Mouse (Mus musculus) gastrocnemius, postnatal 4 days (tissue): Measurements from ENCODE around the gene Efhd1. TPM values are rescaled to one million over a fixed set of nuclear protein-coding genes. Genes with fewer than 3 reads are reported as not detected.

ENCODE experiments used
- DNase-seq, 2 experiments: peaks; one replicate each; pipeline ENCODE4 v3.0.0; 2021 to 2022; ENCODE audit warnings: low spot score in 2 of 2, mixed read lengths in 2 of 2
- long read RNA-seq, 2 experiments: library from polyadenylated mRNA; stranded (forward); transcript quantifications; one replicate each; pipeline ENCODE4 v2.0.0; 2021
- total RNA-seq, 2 experiments: library from RNA; stranded (reverse); gene quantifications; 2 replicates each; pipeline ENCODE4 v1.2.3; 2021

Gene Efhd1
- 10 to 100 TPM; 25.1 to 28.5 TPM for total RNA-seq
- long read RNA-seq, experiment 1, transcript Efhd1-201 (4 exons, 1,854 nt): major isoform, 20 of 25 reads
- long read RNA-seq, experiment 1, partial matches to known transcripts: 0 of 25 reads
- long read RNA-seq, experiment 1, other reads (novel, unspliced or antisense): 3 of 25 reads
- long read RNA-seq, experiment 2, transcript Efhd1-201 (4 exons, 1,854 nt): major isoform, 17 of 21 reads
- long read RNA-seq, experiment 2, partial matches to known transcripts: 1 of 21 reads
- long read RNA-seq, experiment 2, other reads (novel, unspliced or antisense): 2 of 21 reads

GRCm38 (mm10) chr1:87264134-87265006 lies at the start of gene Efhd1:
Gene Efhd1 (plus strand): TSS chr1:87264363.
- peak in 1 of 2 experiments; percentile 64 for DNase-seq

- DNase-seq: no peak
Observed at GRCm38 (mm10) chr1:87214748-87215147, 49.4 kb upstream of the Efhd1 start.

DNA sequence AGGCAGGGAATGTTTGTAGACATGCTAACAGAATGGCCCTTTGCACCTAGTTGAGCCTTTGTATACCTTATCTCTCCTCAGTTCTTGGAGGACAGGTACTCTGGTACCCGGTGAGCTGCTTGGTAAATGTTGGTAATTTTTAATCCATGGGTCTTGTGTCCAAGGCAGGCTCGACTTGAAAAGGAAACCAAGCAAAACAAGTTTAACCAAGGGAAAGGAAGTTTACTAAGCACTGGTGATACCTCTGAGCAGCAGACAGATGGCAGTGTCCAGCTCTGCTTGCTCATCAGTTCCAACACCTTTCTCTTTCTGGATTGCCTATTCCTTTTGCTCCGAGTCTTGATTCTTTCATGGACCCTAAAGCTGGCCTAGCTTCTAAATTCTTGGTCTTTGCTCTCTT lies 46.2 kb upstream of the Efhd1 start:
- no peak for DNase-seq

DNA sequence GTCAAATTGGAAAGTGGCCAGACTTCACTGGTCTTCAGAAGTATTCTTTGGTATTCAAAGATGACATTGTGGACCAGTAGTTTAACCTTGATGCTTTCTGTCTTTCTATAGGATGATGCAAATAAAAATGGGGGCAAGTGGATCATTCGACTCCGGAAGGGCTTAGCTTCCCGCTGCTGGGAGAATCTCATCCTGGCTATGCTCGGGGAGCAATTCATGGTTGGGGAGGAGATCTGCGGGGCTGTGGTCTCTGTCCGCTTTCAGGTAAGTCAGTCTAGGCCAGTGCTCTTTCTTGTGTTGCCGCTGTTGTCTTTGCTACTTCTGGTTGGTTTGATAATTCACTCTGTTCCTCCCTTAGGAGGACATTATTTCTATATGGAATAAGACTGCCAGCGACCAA lies 38.4 kb upstream of the Efhd1 start:
- no peak for DNase-seq

- DNase-seq: no peak
Observed at GRCm38 (mm10) chr1:87226409-87227159, 37.6 kb upstream of the Efhd1 start.

- no peak for DNase-seq
Observed at GRCm38 (mm10) chr1:87227160-87227550, 37.0 kb upstream of the Efhd1 start.

GRCm38 (mm10) chr1:87230606-87231005 lies 33.6 kb upstream of the Efhd1 start:
- no peak for DNase-seq

GRCm38 (mm10) chr1:87232197-87232596 lies 32.0 kb upstream of the Efhd1 start:
- no peak for DNase-seq

GRCm38 (mm10) chr1:87239056-87239455 lies 25.1 kb upstream of the Efhd1 start:
- no peak for DNase-seq

GRCm38 (mm10) chr1:87243021-87243420 lies 21.1 kb upstream of the Efhd1 start:
- DNase-seq: no peak

DNA sequence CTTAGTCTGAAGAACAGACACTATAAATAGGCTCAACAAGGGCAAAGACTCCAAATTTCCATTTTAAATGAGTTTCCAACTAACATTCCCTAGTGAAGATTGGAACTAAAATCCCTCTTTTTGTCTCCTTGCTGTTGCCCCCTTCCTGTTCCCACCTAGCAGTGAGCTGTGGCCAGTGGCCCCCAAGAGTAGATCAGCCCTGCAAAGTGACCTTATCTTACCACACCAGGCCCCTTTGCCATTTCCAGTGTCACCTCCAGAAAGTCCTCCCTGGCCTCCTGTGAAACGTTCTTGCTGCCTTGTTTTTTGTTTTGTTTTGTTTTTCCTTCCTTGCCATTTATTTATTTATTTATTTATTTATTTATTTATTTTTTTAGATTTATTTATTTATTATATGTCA lies 18.7 kb upstream of the Efhd1 start:
- no peak for DNase-seq

GRCm38 (mm10) chr1:87245929-87246815 lies 18.0 kb upstream of the Efhd1 start:
- peak; percentile 73 to 75 for DNase-seq

DNA sequence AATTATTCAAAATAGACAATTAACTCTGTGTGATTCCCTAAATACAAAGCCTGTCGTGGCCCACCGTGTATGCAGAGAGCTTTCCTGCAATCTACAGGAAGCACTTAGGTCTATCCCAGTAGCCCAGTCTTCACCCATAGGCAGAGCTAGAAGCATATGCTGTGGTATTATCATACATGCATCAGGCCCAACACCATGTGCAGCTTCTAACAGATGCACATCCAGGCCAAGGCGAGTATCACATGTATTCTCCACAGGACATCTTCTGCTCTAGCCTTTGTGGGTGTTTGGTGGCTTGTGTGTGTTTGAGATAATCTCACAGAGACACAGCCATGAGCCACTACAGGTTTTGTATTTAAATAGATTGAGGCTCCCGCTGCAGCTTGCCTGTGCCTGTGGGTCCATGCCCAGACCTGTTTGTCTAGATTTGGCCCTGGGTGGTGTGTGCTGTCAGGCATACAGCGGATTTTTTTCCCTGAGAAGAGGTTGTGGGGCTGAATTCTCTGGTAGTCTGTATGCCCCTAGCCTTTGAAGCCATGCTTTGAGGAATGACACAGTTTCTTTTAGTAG lies 12.0 kb upstream of the Efhd1 start:
- DNase-seq: no peak

DNA sequence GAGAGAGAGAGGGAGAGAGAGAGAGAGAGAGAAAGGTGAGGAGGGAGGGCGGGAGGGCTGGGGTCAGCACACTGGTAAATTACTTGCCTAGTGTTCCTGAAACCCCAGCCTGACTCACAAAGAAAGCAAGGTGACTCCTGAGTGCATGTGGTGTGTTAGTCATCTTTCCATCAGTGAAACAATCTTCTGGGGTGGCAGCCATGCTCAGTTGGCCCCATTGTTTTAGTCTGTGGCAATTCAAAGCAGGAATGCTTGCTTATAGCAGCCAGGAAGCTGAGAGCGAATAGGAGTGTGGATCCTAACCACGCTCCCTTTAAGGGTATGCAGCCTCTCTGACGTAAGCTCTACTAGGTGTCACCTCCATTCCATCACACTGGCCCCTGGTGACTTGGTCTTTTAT lies 9.0 kb upstream of the Efhd1 start:
- no peak for DNase-seq

GRCm38 (mm10) chr1:87257691-87258090 lies 6.5 kb upstream of the Efhd1 start:
- no peak for DNase-seq

GRCm38 (mm10) chr1:87258484-87258883 lies 5.7 kb upstream of the Efhd1 start:
- no peak for DNase-seq

DNA sequence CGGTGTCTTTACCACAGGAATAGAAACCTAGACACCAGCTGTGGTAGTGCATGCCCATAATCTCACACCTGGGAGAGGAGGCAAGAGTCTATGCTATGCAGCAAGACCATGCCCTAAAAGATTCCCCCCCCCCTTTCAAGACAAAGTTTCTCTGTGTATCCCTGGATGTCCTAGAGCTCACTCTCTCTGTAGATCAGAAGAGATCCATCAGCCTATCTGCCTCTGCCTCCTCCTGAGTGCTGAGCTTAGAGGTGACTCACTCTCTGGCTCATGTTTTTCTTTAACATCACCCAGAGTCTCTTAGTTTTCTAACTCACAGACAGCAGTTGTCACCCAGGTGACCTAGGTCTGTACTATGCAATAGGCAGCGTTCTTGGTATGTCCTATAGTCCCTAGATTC lies 4.8 kb upstream of the Efhd1 start:
- DNase-seq: no peak

DNA sequence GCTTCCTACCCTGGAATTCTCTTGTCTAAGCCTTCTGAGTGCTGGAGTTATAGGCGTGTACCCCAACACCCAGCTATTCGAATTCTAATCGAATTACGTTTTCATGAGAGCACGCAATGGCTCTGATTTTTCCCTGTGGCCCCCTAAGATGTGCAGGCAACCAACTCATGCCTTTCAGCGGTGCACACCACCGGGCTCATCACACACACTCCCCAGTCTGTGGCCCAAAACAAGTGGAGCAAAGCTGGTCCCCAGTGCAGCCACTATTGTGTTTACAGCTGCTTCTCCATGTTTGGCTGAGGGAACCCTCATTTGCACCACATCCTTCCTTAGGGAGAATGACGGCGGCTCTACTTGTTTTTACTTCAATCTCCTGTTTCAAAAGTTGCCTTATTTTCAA lies 906 bp upstream of the Efhd1 start:
- no peak for DNase-seq

GRCm38 (mm10) chr1:87263796-87264133 lies 398 bp upstream of the Efhd1 start:
- no peak for DNase-seq

DNA sequence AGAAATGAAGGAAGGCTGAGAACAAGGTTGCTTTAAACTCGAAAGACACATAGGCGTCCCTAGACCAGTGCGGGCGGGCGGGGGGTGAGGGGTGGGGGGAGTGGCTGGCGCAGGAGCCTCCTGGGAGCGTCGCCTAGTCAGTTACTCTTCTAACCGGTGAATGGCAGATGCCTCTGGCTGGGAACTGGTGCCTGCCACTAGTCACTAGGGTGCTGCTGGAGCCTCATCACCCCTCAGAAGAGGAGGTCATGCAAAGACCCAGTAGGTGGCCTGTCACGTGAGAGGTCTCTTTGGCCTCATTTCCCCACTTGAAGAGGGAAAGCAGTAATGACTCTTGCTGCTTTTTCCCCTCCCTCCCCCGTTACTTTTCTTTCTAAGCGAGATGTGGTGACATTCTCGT lies 1.0 kb downstream of the Efhd1 start:
- no peak for DNase-seq
